Mouse (Mus musculus) left cerebral cortex, postnatal 14 days (tissue): ENCODE results near the gene Plxdc2. TPM values are rescaled to one million over a fixed set of nuclear protein-coding genes. Genes with fewer than 3 reads are reported as not detected.
"Not testable (repeated sequence)": the region's sequence is repeated elsewhere in the genome, so short reads cannot be mapped to it uniquely, and the experiment has no call there.

Source experiments
- DNase-seq, 2 experiments: peaks; one replicate each; pipeline ENCODE4 v3.0.0; 2021 to 2022; ENCODE audit warnings: low spot score in 2 of 2, mixed read lengths in 1 of 2
- intact Hi-C: fragments of 180-260 bp; cut with DNase I; formaldehyde crosslinking; loops from one replicate; pipeline ENCODE4 v1.15.1; 2025
- total RNA-seq, 2 experiments: library from RNA; stranded (reverse); gene quantifications; 2 replicates each; pipeline ENCODE4 v1.2.3; 2021

The Plxdc2 gene
- total RNA-seq, 2 experiments from 2014 or later = 34.1 to 35.6 TPM

DNA sequence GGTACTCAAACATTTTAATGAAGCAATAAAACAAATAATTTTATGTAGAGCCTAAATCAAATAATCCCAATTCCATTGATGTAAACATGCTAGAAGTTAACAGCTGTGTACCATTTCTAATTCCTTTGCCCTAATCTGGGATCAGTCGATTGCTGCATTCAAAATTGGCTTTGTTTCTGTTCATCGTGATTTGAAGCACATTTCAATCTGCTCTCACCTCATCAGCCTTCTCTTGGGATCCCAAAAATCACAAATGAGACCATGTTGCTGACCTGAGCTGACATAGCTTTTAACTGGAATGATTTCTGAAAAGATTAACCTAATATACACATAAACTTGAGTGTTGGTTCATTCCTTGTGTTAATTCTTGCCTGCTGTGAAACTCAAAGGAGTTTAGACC is 340.3 kb downstream of the Plxdc2 start:
- intact Hi-C loops = no loop called here

DNA sequence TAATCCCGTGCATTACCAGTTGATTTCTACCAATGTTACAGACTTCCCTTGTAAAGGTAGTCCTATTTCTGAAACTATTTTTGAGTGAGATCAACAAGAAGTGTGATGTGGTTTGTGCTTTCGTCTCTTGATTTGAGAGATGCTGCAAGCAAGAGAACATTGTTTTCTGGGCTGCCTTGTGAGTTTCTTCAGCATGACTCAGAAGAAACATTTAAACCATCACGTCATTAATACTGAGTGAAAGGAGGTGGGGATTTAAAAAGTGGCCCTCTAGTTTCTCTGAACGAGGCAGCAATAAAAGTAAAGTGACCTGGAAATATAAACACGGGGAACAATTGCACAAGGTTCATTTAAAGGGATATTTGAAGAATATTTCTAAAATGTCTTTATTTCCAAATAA is 341.1 kb downstream of the Plxdc2 start:
- DNase-seq = no peak
- intact Hi-C loops = no loop called here

More for the DNA sequence above, 340.3 kb downstream of the Plxdc2 start:
- no peak for DNase-seq

DNA sequence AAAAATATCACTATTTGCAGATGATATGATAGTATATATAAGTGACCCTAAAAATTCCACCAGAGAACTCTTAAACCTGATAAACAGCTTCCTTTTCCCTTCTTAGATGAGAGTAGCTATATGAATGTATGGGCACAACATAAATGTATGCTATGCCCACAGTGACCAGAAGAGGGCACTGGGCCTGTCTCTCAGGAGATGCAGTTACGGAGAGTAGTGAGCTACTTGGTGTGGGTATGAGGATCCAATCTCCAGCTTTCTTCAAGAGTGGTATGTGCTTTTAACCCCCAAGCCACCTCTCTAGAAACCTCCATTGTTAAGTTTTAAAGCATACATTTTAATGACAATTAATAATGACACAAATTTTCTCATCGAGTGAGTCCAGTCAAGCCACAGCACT is 350.1 kb downstream of the Plxdc2 start:
- intact Hi-C loops = no loop called here
- no peak for DNase-seq

DNA sequence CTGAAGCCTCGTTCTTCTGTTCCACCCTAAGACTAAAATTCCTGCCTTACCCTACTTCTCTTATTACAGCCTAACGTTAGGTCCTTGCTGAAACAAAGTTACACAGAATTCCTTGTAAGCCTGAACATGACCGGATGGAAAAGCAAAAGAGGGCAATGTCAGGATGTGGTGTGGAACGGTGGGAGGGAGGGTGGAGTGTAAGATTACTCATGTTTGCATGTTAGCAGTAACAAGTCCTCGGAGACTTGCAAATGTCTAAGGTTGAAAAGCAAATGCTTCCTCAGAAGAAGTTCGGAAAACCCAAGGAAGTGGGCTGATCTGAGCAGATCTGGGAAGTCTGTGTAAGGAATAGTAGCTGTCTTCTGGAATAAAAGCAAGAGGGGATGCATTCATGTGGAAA is 353.8 kb downstream of the Plxdc2 start:
- DNase-seq = no peak
- intact Hi-C loops = no loop called here

DNA sequence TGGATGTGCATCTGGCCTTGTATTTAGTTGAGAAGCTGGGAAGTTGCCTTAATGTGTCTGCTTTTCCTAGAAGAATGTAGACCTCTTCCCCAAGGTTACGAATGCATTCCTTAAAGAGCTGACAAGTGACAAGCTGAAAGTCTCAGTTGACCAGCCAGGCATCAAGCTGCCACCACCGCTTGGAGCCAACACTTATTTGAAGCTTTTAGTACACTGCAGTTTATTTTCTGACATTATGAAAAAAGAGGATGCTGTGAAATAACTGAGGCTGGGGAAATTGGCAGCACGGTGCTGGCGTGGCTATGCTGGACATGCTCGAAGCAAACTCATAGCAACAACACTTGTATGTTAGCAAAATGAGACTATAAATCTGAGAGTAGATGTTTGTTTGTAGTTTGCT is 374.9 kb downstream of the Plxdc2 start:
- intact Hi-C loops = no loop called here
- no peak for DNase-seq

DNA sequence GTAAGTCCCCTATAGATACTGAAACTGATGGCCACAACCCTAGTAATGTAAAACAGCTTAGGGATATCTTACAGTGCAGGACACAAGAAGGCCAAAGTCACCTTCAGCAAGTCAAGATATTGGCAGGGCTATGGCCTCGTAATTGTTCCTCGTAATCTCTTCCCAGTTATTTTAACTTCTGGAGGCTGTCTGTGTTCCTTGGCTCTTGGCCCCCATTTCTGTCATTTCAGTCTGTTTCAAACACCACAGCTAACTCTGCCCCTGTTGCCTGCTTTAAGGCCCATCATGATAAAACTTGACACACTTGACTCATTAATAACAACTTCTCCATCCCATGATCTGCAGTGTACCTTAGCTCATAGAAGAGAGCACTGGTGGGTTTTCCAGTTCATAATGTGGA is 378.3 kb downstream of the Plxdc2 start:
- intact Hi-C loops = no loop called here
- DNase-seq = no peak

DNA sequence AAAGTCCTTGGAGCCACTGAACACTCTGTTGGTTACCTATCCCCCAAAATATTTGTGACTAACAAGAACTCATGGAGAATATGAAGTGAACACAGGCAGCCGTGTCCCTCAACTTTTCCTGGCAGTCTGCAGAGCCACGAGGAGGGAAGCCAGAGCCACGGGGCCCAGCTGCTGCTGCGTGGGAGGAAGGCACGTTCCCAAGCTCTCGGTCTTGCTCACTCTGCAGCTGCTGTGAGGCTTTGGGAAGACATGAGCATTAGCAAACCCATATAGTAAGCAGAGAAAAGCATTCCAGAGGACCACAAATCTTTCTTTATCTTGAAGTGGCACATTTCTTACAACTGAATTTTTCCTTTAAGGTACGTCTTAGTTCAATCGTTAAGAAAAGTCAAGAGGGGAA is 382.1 kb downstream of the Plxdc2 start:
- peak; percentile 79 to 91 for DNase-seq
- intact Hi-C loops = no loop called here

DNA sequence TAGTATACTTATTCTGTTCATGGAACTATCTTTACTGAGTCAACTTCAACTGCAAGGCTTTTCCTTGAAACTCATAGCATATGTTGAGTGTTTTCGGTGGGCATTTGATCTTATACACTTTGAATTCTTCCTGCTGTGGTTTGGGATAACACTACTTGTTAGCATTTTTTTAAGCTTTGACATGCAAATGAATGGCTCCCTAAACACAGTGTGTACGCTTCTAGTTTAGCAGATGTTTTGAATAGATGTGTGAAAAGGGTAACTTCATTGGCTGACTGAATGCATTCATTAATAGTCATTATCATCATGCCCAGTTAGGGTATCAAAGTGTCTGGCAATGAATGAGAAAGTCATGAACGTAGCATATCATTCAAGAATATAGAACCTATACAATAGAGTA is 385.7 kb downstream of the Plxdc2 start:
- DNase-seq = no peak
- intact Hi-C loops = no loop called here

DNA sequence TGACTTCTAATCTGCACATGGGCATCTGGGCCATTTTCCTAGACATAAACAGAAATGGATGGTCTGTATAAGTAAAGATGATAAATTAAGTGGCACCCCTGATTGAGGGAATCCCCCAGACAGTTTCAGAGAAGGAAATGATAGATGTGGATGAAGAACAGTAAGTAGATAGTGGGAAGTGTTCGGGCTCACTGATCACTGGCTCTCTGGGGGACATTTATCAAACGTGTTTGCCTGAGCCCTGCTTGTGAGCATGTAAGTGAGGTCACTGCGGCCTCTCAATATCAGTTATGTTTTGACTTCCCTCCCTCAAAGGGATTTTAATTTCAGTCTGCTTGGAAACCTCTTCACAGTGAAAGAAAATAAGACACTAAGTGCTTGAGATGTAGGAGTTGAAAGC is 387.5 kb downstream of the Plxdc2 start:
- intact Hi-C loops = no loop called here
- no peak for DNase-seq

DNA sequence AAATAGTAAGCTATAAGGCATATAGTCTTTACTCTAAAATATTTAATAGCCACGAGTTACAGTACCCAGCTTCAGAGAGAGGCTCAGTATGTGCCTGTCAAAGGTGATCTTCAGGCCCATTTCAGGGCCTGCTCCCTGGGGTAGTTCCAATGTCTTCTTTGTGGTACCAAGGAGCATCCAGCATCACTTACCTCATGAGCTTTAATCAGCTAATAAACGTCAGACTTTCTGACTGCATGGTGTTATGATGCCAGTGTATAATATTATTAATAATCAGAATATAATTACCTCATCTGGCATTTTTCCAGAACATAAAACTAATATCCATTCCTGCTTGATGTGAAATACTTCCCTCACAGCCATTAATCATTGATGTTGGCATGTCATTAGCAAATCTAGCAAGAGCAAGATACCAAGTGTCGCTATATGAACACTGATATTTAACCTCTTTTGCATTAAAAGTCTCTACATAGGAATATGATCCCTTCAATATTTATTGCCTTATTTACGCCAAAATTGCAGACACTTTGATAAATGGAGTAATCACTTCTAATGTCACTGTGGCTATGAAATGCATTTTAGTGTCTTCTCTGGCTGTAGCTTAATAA is 393.3 kb downstream of the Plxdc2 start:
- intact Hi-C loops = no loop called here
- no peak for DNase-seq

DNA sequence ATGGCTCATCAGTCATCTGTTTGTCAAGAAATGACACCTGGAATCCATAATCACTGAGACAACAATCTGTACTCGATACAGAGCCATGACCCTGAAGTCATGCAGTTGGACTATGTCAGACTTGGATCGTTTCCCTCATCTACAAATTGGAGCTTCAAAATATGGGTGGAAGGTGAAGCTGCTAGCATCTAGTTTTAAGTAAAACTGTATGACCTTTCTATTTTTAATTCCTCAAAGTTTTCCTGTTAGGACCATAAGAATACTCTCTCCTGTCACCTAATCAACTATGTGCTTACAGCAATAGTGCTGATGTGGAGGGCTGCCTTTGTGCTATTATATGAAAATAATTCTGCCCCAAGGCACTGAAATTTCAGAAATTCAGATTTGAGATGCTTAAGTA is 401.1 kb downstream of the Plxdc2 start:
- intact Hi-C loops = no loop called here
- no peak for DNase-seq

DNA sequence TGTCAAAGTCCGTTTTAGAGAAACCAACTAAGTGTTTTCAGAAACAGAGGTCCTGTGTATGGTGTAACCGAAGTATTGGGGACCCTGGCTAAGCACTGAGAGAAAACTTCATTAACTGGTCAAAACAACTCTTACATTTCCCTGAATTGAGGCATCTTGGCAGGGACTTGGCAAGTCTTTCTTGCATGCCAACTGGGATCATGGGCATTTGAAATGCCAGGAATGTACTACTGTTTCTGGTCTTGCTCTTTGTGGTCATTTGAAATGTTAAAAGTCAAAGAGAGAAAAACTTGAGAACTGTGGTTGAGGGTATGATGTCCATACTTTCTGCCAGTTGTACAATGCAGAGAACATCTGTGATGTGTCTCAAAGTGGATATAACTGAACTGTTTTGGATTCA is 403.7 kb downstream of the Plxdc2 start:
- DNase-seq = no peak
- intact Hi-C loops = no loop called here

DNA sequence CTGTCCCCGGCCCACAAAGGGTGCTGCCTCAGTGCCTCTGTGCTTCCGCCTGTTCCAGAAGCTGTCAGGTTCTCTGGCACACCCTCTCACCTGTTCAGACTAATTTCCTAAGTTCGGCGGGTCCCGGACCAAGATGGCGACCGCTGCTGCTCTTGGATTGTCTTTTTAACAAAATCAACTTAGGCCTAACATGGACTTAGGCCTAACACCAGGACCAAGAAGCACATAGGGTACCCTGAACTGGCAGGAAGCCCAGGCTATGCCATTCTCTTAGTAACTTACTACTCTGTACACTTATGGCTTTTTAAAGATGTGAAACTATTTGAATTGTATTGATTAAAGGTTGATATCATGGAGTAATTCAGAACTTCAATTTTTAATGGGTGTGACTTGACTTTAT is 413.0 kb downstream of the Plxdc2 start:
- intact Hi-C loops, DNase-seq: not testable (repeated sequence)

DNA sequence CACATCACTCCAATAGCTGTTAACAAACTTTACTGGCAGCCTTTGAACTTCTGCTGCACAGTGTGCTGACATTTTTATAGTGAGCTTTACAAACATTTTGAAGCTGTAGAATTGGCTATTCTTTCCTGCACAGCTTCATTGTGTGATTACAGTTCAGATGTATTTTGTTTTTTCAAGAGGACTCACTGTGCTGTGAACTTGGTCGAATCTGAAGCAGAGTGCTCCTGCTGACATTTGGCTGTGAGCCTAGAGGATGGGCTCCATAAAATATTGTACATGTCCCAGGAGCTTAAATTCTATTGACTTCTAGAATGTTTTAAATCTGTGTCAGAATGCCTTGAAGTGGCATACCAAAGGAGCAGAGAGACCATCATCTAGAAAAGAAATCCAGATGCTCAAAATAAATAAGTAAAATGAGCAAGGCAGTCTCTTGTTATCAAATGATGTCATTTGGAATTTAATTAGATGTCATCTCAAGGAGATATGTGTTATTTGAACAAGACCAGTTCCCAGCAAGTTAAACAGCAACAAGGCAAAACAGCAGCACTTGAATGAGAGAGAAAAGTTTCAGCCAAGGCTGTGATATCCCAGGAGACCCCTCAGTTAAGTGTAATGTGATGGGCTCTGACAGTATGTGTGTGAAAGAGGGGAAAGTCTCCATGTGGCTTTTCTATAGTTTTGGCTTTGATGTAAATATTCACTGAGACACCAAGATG is 417.5 kb downstream of the Plxdc2 start:
- DNase-seq = no peak
- intact Hi-C loops = no loop called here

DNA sequence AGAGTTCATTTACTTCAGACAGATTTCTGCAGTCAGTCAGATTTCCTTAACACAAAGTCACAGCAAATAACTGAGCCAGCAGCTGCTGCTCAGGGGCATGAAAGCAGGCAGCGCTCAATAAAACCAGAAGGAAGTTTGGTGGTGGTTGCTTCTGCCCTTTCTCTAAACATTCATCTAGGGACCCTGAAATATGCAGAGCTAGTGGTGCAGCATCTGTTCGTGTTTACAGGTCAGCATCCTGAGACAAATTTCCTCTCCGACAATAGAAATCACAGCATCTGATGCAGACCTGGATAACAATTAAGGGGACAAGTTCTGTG is 418.0 kb downstream of the Plxdc2 start:
- intact Hi-C loops = no loop called here
- no peak for DNase-seq

DNA sequence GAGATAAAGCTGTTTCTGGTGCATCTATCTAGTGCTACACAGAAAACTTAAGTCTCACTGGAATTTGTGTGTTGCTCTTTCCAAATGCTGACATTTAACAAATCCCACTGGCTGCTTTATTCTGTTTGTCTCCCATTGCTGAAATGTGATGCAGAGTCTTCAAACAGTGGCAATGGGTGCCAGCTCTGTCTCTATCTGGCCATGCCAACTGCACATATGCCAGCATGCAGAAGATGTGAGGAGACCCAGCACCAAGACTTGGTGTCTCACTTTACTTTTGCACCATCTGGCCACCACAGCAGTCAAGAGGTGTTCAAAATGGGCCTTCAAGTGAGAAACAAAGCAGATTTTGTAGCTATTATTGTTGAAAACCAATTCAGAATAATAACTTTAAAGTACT is 439.2 kb downstream of the Plxdc2 start:
- peak in 1 of 2 experiments; percentile 8 for DNase-seq
- intact Hi-C loops = no loop called here
